Mouse (Mus musculus) adrenal gland, adult 8-10 months (tissue): ENCODE measurements around the gene Tob2. TPM values are rescaled to one million over a fixed set of nuclear protein-coding genes. Genes with fewer than 3 reads are reported as not detected.

Experiments used
- DNase-seq: peaks from one replicate; pipeline ENCODE4 v3.0.0; 2022
- total RNA-seq, 4 experiments: library from RNA; stranded (reverse); gene quantifications; 2 replicates each; pipeline ENCODE4 v1.2.4; 2022

Gene Tob2
- total RNA-seq, 4 experiments from 2014 or later, result 63.9 to 97.0 (median 69.1) TPM

DNA sequence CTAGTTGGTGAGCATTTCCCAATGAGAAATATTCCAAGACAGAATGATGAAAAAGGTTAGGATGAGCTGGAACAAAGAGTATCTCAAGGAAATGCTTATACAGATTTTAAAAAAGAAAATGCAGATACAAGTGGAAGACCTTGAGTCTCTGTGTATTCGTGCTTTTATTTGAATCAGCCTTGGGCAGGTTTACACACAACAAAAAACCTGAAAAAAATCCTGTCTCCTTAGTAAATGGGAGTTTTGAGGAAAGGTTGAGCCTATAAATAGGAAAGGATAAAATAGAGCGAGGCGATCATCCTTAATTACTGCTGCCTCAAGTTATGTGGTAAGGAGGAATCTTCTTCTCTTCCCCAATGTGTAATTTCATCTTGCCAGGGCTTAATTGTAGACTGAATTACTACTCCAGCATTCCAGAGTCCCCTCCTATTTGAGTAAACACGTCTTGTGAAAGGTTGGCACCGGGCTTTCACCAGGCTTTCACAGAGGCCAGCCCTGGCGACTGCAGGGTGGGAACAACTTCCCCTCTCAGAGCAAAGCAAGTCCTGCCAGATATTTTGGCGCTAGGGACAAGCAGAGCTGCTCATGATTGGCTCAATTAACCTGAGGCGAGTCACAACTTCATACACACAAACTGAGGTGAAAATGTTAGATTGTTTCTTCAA, 2.0 kb upstream of the Tob2 start:
- DNase-seq, result no peak

DNA sequence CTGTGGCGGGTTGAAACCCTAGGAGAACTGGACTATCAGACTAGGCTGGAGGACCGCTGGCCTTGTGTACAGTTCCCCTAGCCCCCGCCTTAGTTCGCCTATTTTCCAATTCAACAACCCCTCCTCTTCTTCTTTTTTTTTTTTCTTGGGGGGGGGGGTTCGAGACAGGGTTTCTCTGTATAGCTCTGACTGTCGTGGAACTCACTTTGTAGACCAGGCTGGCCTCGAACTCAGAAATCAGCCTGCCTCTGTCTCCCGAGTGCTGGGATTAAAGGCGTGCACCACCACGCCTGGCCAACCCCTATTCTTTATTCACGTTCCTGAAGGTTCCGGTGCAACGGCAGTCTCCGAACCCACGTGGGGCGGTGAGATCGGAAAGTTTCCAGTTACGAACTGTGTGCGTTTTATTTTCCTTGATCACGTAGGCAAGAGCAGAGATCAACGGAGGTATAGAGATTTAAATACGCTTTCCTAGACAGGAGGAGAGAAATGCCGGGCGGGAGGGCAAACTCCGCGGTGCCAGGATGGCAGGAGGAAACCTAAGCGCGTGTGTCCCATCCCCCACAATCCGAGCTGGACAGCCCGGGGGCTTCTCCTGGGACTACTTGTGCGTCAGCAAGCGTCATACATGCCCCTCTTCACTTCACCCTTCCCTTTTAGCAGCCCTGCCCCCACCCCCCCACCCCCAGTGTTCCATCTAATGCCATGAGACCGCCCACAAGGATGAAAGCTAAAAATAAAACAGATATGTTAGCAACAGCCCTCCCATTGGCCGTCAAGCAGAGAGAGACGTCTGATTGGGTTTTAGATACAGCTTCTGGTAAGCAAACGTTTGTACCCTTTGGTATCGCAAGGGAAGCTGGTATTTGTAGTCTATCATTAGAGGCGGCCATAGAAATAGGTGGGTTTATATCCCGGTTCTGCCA, 997 bp upstream of the Tob2 start:
- DNase-seq, result peak; percentile 86

DNA sequence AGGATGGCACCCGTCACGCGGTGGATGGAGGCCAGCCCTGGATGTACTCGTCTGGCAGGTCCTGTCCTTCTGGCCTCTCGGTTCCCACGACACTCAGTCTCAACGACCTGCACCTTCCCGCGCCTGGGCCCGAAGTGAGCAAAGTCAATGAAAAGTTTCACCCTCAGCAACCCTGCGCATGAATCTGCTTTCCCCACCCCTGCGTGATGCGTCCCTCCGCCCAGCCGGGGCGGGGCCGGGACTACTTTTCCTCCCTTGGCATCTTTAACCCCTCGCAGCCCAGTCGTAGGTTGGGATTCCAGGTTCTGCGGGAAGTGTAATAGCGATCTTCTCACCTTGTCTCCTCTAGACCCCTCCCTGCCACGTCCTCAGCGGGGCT, 469 bp downstream of the Tob2 start:
- peak; percentile 91 for DNase-seq

DNA sequence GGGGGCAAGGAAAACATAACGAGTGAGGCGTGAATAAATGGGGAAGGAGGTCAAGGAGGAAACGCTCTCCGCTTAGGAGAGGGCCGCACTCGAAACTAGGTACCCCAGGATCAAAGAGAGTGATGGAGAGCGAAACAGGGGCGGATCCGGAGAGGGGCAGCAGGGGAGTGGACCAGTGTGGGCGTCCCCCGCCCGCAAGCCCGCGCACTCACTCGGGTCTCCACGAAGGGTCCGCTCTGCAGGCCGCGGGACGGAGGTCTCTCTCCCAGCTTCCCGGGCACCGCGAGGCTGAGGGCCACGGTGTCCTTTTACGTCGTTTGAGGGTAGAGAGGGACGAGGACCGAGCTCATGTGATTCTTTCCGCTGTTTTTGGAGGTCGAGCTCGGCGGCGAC, 876 bp downstream of the Tob2 start:
- peak; percentile 54 for DNase-seq

DNA sequence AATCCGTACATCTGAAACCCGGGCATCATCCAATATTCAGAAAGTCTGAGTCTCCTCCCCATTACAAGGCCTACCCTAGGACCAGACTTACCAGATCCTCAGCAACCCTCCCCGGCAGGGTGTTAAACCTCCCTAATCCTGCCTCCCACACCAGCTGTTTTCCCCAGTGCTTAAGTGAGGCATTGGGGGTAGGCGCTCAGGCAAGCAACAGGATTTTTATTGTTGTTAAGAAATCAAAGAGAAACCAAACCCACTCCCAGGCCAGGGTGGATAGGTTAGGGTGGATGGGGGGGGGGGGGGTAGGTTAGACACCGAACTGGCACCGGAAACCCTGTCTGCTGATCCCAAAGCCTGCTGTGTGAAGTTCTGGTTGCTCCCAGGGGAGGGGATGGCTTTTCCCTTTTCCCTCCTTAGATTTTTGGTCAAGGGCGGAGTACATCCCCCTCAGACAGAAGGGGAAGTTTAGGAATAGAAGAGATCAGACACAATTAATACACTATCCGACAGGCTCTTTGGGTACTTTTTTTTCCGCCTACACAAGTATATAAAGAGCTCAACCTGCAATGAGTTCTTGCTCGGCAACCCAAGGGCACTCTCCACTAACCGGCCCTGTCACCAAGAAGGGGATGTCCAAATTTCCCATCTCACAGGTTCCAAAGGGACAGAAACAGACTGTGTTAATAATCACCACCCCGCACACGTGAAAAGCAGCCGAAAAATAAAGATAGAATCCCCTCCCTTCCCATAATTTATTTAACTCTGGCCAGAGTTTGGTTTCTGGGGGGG, 1.5 kb downstream of the Tob2 start:
- no peak for DNase-seq

DNA sequence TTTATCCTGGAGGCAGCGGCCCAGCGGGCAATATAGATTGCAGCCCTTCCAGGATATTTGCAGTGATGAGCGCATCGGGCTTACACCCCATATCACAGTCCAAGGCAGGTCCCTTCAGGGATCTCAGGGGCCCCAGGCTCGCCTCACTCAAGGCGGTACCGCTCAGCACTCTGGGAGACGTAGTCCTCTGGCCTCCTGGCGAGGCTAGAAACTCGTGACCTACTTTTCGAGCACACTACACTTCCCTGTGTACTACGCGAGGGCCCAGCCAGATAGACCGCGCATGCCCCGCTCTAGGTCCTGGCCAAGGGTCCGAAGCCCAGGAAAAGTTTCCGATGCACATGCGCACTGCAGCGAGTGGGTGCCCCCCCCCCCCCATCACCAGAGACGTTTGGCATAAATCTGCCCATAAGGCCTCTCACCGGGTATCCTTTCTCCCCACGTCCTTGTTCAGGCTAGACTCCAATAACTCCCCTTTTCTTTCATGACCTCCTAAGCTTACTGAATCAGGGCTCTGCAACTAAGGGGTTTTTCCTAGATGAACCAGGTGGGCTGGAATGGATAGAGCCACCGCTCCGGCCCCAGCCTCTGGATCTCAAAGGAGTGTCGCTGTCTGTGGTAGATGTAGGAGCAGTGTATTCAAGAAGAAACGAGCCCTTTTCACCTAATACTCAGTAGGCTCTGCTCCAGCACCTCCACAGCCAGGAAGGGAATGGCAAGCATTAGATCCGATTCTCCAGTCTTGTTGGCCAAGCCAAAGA, 2.4 kb downstream of the Tob2 start:
- peak; percentile 89 for DNase-seq

DNA sequence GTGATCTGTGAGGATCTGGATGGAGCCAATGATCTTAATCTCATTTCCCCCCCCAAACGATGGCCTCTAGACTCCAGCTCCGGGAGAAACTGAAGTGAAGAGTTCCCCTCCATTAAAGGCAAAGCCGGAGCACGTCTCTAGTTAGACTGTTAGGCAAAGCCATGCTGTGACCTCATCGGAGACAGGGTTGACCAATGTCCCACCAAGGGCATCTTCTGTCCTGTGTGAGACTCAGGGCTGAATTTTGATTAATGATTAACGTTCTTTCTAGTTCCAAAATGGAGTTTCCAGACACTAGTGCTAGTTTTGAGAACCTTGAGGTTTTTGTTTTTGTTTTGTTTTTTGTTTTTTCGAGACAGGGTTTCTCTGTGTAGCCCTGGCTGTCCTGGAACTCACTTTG, 5.5 kb downstream of the Tob2 start:
- peak; percentile 65 for DNase-seq

DNA sequence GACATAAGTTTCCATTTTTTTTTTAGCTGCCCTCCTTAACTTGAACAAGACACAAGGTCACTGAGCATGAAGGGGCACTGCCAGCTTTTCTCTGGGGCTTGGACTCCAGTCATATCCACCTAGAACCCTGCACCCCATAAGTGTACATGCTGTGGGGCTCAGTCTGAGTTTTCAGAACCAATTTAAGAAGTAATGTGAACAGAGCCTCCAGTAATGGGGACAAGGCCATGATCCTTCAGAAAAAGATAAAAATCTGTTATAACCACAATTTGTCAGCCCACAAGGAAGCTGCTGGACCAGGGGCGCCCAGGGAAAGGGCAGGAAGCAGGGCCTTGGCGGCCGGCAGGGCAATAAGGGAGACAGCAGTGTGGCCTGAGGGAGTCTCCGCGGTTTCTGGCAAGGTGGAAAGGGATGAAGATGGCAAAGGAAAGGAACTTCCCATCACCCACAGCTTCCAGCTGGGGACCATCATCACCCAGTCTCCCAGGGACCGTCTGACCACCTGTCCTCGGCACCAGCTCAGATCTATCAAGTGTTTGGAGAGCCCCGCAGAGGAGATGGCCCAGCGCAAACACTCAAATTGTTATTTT, 6.1 kb downstream of the Tob2 start:
- peak; percentile 65 for DNase-seq

DNA sequence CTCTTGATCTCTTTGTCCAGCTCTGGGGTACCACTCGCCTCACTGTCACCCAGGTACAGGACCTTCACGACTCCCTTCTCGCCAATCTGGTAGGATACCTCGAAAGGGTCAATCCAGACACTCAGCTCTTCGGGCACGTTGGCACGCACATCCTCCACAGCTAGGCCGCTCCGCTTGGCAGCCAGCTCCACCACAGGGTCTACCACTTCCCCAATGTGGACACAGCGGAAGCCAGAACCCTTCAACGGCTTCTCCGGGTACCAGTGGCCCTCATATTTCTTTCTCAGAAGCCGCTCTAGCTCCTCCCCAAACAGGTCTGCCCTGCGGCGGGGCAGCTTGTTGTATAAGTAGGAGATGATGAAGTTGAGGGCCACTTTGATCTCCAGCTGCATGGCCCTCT, 7.2 kb downstream of the Tob2 start:
- DNase-seq, result no peak

DNA sequence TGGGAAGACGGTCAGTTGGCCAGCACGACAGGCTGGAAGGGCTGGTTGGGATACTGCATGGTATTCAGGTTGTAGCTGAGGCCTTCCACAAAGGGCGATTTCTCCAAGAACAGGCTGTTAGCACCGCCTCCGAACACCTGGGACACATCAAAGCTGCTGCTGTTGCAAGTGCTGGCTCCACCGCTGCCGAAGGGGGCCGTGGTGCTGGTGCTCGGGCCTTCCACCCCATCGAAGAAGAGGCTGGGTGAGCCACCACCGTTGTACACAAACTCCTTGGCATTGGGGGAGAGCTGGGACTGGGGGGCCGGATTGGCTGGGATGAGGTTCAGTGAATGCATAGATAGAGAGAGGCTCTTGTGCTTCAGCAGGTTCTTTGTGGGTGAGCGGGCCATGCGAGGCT, 7.9 kb downstream of the Tob2 start:
- DNase-seq, result no peak

DNA sequence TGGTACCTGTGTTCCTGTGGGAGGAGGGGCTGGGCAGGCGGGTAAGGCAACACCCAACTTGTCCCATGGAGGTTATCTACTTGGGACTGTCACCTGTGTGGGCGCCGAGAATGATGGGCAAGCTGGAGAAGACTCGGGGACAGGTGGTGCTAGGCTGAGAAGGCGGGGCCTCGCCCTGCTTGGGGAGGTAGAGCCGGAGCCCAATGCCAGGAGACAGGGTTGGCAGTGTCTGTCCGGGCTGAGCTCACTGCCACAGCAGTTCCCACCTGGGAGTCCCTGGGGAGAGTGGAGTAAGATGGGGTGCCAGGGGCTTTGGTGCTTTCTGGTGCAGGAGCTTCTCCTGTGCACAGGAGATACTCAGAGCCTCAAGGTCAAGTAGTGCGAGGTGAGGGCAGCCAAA, 9.5 kb downstream of the Tob2 start:
- no peak for DNase-seq

DNA sequence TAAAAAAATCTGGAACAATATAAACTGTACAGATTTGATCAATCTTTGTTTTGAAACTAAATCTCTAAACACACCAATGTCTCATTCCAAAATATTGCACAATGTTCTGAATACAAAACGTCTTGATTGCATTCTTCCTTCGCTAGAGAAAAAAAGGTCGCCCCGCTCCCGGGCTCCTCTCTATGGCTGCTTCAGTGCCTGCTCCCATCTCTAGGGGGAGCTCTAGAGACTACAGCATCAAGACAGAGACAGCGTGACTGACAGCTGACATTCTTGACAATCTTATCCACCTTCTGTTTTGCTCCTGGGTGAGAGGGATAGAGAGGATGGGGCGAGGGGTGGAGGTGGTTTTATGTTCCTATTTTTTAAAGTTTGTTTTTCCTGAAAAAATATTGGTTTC, 10.3 kb downstream of the Tob2 start:
- DNase-seq, result no peak

DNA sequence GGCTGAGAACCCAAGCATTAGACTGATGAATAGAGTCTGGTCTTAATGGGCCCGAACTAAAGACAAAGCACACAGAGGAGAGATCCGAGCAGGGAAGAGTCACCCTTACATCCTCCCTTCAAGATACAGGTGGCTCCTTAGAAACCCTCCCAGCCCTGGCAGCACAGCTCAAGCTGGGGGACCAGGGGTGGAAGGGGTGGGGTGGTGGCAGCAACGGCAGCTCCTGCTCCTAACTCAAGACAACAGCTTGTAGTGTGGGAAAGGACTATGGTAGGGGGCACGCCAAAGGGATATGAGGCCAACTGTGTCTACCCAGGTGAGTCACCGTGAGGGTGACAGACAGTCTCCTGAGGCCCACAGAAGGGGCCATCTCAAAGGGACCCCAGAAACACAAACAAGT, 10.7 kb downstream of the Tob2 start:
- DNase-seq, result no peak

DNA sequence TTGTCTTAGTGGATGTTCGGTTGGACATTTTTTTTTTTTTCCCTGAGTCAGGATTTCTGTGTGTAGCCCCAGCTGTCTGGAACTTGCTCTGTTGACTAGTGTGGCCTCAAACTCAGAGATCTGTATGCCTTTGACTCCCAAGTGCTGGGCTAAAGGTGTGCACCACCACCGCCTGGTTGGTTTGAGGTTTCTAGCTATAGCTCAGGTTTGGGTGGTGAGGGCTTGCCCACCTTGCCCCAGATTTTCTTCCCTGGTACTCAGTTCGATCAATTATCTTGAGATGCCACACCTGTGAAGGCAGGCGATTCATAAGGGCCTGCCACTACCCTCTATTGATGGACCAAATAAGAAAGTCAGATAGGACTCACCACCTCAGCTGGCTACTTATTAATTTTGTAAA, 11.4 kb downstream of the Tob2 start:
- DNase-seq, result no peak

DNA sequence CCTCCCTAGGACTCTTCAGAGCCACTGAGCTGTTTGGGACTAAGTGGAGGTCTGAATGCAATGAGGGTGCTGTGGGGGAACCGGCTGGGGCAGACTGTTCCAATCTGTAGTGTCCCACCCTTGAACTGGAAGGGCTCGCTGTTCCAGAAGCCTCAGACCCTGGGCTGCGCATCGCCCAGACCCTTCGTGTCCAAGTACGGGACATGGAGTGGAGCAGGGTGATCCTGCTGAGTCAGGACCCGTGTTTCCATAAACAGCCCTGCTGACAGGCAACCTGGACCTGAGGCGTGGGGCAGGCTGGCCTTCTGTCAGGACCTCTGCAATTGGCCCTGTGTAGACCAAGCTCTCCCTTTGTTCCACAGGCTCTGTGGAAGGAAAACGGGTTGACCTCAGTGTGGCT, 11.8 kb downstream of the Tob2 start:
- DNase-seq, result no peak

DNA sequence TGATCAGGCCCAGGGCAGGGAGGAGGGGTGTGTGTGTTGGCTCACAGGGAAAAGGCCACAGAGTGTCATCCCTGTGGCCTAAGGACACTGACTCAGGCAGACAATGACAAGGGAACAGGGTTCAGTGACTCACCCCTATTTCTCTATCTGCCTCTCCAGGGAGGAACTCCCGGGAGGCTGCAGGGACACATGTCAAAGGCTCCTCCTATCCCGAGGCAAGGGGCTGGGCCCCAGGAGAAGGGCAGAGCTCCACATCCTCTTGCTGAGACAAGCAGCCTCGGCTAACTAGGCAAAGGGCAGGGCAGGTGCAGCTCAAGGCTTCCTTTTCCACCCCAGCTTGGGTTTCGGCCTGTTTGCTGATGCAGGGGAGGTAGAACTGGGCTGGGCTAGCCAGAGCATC, 12.9 kb downstream of the Tob2 start:
- peak; percentile 93 for DNase-seq

DNA sequence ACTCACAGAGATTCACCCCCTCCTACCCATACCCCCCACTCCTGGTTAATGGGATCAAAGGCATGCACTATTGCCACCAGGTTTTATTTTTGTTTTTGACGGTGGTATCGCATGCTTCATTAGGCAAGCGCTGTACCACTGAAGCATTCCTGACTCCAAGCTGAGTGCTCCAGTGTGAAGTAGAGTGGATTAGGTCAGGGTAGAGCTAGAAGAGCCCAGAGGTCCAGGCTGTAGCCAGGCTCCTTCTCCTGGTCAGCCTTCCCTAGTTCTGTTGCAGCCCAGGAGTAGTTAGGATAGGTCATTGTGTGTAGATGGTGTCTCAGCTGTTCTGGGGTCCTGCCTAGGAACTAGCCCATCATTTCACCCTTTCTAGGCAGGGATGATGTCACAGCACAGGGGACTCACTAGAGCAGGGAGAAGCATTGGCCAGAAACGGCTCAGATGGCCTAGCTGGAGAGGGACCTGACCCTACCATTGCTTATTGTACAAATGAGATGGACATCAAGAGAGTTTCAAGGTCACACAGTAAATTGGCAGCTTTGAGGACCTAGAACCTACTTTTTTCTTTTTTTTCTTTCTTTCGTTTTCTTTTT, 13.5 kb downstream of the Tob2 start:
- DNase-seq, result no peak

DNA sequence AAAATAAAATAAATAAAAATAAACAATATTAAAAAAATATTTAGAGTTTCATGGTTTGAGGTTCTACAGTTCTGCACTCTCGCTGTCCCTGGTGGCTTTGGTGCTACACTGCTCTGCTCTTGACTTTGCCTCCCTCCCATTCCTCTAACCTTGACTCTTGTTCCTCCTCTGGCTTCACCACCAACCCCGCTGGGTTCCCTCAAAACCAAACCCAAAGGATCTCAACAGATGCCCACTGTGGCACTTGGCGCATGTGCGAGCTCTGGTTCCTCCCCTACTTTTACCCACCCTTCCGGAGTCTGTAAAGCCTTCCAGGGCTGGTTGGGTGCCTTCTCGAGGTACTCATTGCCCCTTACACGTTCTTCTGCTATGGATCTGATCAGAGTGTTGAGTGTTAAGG, 16.3 kb downstream of the Tob2 start:
- no peak for DNase-seq

DNA sequence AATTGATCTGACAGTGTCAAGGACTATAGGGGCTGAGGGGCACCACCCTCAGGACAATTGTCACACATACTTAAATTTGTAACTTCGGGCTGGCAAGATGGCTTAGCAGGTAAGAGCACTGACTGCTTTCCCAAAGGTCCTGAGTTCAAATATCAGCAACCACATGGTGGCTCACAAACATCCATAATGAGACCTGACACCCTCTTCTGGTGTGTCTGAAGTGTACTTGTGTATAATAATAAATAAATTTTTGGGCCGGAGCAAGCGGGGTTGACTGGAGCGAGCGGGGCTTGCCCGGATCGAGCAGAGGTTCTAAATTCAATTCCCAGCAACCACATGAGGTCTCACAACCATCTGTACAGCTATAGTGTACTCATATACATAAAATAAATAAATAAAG, 18.3 kb downstream of the Tob2 start:
- no peak for DNase-seq

DNA sequence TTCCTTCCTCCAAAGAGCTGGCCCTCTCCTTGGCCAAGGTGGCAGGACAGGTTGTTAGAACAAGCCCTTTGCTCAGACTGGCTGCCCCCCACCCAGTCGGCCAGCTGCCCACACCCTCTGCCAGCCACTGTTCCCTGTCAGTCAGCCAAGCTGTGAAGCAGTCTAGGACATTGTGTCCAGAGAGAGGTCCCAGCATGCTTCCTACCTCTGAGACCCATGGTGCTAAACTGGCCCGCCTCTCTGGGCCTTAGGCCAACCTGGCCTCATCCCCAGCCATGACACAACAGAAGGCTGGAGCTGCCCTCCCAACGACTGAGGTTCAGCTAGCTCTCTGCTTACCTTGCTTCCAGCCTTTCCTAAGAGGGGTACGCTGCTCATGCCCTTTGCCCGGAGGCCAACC, 19.0 kb downstream of the Tob2 start:
- DNase-seq, result peak; percentile 87

DNA sequence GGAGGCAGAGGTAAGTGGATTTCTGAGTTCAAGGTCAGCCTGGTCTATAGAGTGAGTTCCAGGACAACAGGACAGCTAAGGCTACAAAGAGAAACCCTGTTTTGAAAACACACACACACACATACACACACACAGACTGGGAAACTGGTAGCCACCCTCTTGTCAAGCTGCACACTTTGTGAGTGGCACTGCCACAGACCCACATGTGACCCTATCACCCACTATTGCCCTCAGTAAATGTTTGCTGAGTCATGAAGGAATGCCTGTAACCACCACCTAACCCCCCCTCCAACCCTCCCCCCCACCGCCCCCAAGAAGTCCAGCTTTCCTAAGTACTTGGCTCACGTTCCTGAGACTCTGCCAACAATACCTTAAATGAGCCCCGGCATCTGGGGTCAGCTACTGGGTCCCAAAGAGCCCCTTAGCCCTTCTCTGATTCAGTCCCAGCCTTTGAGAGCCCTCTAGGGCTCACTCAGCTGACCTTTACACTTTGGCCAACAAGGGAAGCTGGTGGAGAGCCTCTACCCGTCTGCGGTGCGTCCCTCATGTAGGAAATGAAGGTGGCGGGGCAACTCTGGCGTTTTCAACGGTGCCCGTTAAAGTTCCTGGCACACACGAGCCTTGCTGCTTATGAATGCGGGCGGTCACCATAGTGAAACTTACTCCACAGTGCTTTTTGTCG, 19.9 kb downstream of the Tob2 start:
- no peak for DNase-seq
